Mouse (Mus musculus) cortical plate, adult 2 months (tissue): ENCODE data around the gene Rapgefl1.
A peak's percentile ranks its signal among the peaks of the same experiment; 100 is the strongest.

Source experiments
- CTCF ChIP-seq: fragments of 200-500 bp; IDR thresholded peaks from 2 replicates; pipeline ENCODE4 v1.5.1; 2011; ENCODE audit warnings: mild to moderate bottlenecking, control low read depth, low read length; ENCODE audit not compliant: insufficient read depth; ENCODE audit errors: extremely low read depth
- POLR2A ChIP-seq: fragments of 200-500 bp; IDR thresholded peaks from 2 replicates; pipeline ENCODE4 v1.6.1; 2011; ENCODE audit warnings: mild to moderate bottlenecking, low read length, control low read depth; ENCODE audit not compliant: insufficient read depth; ENCODE audit errors: extremely low read depth

GRCm38 (mm10) chr11:98846016-98846415 is 9.4 kb downstream of the Rapgefl1 start:
- TF ChIP-seq POLR2A = 0 out of 2 replicates have a peak, but pooled peaks have one; percentile 8
- no peak for TF ChIP-seq CTCF
